Mouse (Mus musculus) lung, adult 2 months (tissue): ENCODE data around the gene Osgin1.

Experiments used
- CTCF ChIP-seq: fragments of 200-500 bp; IDR thresholded peaks from 2 replicates; pipeline ENCODE4 v1.5.1; 2011; ENCODE audit warnings: mild to moderate bottlenecking, low read length, control low read depth; ENCODE audit not compliant: insufficient read depth
- POLR2A ChIP-seq: fragments of 200-500 bp; IDR thresholded peaks from 2 replicates; pipeline ENCODE4 v1.6.1; 2011; ENCODE audit warnings: low read depth, mild to moderate bottlenecking, control low read depth, low read length, borderline replicate concordance; ENCODE audit errors: extremely low read depth

GRCm38 (mm10) chr8:119400122-119400671 lies 33.7 kb upstream of the Osgin1 start:
- TF ChIP-seq POLR2A: no peak
- TF ChIP-seq CTCF: no peak
